Mouse (Mus musculus): ENCODE measurements around the gene Hmces.
"Not testable (repeated sequence)": the region's sequence is repeated elsewhere in the genome, so short reads cannot be mapped to it uniquely, and the experiment has no call there.

Gene Hmces

GRCm38 (mm10) chr6:87914326-87915102, 779 bp downstream of the Hmces start:
- DNase-seq (ENCODE audit: low read depth in 2 of 2, low spot score in 2 of 2), result peak in 1 of 2 experiments; percentile 22

DNA sequence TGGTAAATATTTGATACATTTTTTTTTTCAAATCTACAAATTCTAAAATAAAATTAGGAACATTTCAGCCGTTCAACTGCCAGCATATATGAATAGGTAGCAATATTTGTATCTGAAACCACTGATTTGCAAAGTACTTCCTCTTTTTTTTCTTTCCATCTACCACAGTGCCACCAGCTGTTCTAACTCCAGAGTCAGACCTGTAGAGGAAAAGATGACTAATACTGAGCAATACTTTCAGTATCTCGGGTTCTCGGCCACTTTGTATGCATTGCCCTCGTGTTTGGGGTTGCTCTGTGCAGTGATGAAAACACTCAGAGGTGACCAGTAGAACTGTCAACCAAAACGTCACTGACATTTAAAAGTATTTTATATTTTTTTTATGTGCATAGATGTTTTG, 2.2 kb downstream of the Hmces start:
- no peak for DNase-seq (ENCODE audit: low read depth in 2 of 2, low spot score in 2 of 2)

DNA sequence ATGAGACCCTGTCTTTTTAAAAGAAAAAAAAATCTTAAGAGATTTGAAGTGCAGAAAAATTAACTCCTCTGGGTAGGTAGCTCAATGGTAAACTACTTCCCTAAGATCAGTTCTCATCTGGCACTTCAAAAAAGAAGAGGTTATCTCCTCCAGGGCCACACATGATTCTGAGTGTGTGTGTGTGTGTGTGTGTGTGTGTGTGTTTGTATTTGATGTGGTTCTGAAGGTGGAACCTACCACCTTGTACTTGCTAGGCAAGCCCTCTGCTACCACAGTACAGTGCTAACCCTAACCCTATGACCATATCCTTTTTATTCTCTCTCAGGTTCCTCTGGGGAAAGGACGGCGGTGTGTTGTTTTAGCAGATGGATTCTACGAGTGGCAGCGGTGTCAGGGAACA, 7.5 kb downstream of the Hmces start:
- DNase-seq (ENCODE audit: low read depth in 2 of 2, low spot score in 2 of 2), result peak in 1 of 2 experiments; percentile 34

DNA sequence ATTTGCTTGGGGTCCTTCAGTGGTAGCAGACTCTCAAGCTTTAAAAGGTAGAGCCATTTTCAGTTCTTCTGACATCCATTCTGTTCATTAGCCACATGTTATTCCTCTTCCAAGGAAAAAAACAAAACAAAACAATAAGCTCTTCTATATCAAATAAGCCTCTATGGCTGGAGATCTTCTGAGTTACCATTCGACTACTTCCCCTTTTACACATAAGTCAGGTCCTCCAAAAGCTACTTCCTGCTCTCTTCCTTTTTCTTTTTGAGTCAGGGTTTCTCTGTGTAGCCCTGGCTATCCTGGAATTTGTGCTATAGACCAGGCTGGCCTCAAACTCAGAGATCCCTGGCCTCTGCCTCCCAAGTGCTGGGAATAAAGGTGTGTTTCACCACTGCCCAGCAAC, 9.9 kb downstream of the Hmces start:
- DNase-seq (ENCODE audit: low read depth in 2 of 2, low spot score in 2 of 2), result no peak

DNA sequence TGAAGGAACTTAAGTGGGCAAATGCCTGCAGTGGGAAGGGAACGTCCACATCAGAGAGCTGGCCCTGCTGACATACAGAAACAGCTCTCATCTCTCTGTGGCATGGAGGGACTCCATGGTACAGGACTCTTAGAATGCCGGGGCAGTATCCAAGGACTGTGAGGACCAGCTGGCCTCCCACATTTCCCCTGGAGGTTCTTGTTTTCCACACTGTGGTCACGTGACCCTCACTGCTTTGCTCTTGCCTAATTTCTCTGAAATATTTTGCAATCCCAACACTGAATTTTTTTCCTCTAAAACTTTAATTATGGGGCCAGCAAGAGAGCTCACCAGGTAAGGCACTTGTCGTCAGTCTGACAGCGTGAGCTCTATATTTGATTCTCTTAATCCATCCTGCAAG, 21.3 kb downstream of the Hmces start:
- no peak for DNase-seq (ENCODE audit: low read depth in 2 of 2, low spot score in 2 of 2)

DNA sequence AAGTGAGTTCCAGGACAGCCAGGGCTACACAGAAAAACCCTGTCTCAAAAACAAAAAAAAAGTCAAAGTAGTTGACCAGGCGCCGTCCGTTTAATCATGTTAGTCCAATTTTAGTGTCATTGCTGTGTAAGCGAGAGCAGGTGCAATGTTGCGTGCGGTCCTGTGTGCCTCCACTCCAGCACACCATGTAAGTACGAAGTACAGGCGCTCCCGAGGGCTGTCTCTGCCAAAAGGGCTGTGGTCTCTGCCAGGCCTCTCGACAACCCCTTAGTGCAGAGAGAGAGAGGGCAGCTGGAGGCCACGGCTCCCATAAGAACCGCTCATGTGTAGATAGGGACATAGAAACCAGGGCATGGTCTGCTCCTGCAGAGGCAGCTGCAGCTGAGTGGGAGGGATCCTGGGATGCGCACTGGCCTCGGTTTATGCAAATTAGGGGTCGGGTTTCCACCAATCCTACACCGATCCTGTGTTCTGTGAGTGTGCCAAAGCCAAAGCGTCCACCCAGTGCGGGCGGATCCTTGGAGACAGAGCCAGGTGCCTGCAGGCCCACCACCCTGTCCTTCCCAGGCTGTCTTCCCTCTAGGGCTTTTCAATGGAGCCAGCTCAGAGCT, 23.5 kb downstream of the Hmces start:
- no peak for DNase-seq (ENCODE audit: low read depth in 2 of 2, low spot score in 2 of 2)

DNA sequence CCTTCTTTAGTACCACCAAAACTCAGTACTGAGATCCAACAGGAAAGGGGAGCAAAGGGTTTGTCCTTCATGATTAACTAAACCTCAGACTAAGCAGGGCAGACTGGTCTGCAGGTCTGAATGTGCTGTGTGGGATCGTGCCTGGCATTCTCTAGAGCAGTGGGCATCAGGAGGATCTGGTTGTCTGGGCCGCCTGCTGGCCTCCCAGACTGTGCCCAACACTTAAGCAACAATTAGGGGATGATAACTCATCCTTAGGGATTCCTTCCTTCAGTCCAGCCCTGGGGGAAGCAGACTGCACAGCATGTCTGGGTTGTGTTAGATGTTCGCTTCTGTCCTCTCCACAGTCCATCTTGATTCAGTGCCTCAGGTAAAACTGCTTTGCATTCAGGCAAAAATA, 25.2 kb downstream of the Hmces start:
- no peak for DNase-seq (ENCODE audit: low read depth in 2 of 2, low spot score in 2 of 2)

GRCm38 (mm10) chr6:87942179-87942578, 28.4 kb downstream of the Hmces start:
- DNase-seq (ENCODE audit: low read depth in 2 of 2, low spot score in 2 of 2), result no peak

DNA sequence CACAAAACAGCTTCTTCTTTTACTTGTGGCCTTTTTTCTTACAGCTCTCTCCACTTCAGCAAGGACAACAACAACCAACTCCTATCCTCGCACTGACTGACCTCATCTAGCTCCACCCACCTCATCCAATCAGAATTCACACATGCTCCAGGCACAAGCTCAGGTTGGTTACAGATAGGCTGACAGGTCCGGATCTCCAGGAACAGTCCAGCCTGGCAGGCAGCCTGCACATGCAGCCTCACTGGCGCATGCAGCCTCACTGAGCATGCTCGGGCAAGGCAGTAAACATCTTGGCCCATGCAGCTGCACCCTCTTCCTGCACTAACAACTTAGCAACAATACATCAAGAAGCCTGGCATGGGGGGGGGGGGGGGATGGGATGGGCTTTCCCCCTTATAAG, 48.7 kb downstream of the Hmces start:
- DNase-seq (ENCODE audit: low read depth in 2 of 2, low spot score in 2 of 2), result not testable (repeated sequence)

GRCm38 (mm10) chr6:87970041-87970440, 56.3 kb downstream of the Hmces start:
- no peak for DNase-seq (ENCODE audit: low read depth in 2 of 2, low spot score in 2 of 2)

- DNase-seq (ENCODE audit: low read depth in 2 of 2, low spot score in 2 of 2), result no peak
Measured at GRCm38 (mm10) chr6:87979728-87980127, 66.0 kb downstream of the Hmces start.

GRCm38 (mm10) chr6:87980374-87981029, 66.8 kb downstream of the Hmces start:
- no peak for DNase-seq (ENCODE audit: low read depth in 2 of 2, low spot score in 2 of 2)

DNA sequence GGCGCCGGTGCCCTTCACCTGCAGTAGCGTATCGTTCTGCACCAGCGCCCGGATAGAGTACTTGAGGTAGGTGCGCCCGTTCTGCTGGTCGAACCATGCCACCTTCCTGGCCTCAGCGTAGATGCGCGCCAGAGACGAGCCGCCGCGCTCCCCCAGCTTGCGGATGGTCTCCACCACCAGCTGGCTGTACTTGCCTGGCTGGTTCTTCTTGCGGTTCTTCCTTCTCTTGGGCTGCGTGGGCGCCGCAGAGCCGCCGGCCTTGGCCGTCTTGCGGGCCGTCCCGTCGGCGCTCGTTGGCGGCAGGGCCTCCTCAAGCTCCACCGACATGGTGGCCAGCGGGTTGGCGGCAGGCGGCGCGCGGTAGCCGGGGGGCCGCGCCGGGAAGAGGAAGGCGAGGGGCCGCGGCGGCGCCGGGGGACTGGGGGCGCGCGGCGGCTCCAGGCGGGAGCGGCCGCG, 67.3 kb downstream of the Hmces start:
- DNase-seq (ENCODE audit: low read depth in 2 of 2, low spot score in 2 of 2), result no peak

- DNase-seq (ENCODE audit: low read depth in 2 of 2, low spot score in 2 of 2), result no peak
Measured at GRCm38 (mm10) chr6:87981547-87982256, 68.0 kb downstream of the Hmces start, which contains the start of gene H1fx. TSS of gene H1fx (minus strand) at chr6:87981637.

- DNase-seq (ENCODE audit: low read depth in 2 of 2, low spot score in 2 of 2), result no peak
Measured at GRCm38 (mm10) chr6:87982506-87982905, 68.8 kb downstream of the Hmces start.

Measured in CD8-positive naive resting alpha-beta T cell, adult 2 months (primary cell).